Mouse (Mus musculus) spleen, adult 12 weeks (tissue): Measurements from ENCODE around the gene Tapbp.

Source experiments
- DNase-seq: peaks from one replicate; pipeline ENCODE4 v3.0.0; 2022; ENCODE audit warnings: low spot score

The Tapbp gene

DNA sequence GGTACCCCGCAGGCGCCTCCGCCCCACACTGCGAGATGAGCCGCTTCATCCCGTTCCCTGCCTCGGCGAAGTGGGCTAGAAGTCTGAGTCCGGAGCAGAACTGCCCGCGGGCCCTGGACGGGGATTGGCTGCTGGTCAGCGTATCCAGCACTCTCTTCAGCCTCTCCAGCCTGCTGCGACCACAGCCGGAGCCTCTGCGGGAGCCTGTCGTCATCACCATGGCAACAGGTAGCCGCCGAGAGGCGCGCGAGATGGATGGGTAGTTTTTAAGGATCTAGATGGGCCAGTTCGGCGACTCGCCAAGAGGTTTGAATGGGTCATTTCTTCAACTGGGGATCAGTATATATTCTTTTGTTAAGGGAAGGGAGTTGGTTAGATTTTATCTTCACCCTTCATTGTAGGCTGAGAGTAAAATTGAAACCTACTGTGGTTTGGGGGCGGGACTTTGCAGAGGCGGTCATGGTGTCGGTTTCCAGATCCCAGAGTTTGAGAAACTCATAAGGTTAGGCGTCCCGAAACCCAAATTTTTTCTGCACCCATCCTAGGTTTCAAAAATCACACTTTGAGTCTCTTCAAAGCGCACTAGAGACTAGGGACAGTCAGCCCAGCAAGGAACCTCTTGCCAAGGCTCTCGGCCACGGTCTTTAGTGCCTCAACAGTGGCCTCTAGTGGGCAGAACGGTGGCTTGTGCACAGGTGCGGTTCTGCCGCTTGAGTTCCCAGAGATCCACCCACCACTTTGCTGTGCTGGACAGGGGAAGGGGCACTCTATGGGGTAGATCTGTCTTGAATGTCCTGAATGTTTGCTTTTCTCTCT lies 4.8 kb downstream of the Tapbp start:
- peak; percentile 84 for DNase-seq

GRCm38 (mm10) chr17:33921361-33921760 lies 5.7 kb downstream of the Tapbp start:
- DNase-seq = no peak

- peak; percentile 48 for DNase-seq
These were observed 9.0 kb downstream of the Tapbp start for GRCm38 (mm10) chr17:33924577-33925283.

GRCm38 (mm10) chr17:33925406-33926116 lies 9.9 kb downstream of the Tapbp start:
- DNase-seq = no peak

GRCm38 (mm10) chr17:33926207-33926932 lies 10.7 kb downstream of the Tapbp start:
- DNase-seq = no peak

GRCm38 (mm10) chr17:33928251-33928947 lies 12.7 kb downstream of the Tapbp start:
- no peak for DNase-seq

DNA sequence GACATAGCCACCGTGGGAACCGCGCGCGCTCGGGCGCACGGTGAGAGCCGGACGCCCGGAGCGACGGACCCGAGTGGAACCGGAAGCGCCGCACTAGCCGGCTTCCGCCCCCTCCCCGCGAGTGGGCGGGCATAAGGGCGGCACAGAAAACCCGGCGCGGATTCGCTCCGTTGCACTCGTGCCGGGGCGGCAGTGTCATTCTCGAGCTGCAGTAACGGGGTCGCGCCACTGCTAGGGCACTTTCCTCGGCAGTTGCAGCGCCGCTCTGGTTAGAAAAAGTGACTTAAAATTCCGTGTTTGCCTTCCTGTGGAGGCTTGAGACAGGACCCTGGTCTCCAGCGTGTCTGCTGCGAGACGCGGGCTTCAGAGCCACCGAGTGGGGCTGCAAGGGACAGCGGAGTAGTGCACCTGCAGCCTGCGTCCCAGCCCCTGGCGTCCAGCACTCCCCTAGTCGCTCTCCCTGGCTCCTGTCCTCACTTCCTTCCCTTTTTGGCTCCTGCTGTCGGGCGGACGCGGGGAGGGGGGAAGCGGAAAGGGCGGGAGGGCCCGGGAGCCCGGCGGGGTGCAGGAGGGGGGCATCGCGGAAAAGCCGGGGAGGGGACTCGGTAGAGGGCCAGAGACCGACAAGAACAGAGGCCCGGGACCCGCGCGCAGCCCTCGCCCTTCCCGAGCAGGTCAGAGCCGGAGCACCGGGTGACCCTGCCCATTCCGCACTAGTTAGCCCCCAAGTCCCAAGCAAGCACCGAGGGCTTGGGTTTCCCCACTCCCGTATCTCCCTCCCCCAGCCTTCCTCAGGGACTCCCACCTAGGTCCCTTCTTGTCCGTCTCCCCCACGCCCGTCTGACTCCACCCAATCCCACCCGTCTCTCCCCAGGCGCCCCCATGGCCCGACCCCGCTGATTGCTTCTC lies 13.9 kb downstream of the Tapbp start, which contains the start of gene Rgl2:
Gene Rgl2 (plus strand): TSS at position 173 of the 909 bp plus-strand sequence.
- peak; percentile 95 for DNase-seq

GRCm38 (mm10) chr17:33930280-33931158 lies 14.8 kb downstream of the Tapbp start:
- DNase-seq = no peak

DNA sequence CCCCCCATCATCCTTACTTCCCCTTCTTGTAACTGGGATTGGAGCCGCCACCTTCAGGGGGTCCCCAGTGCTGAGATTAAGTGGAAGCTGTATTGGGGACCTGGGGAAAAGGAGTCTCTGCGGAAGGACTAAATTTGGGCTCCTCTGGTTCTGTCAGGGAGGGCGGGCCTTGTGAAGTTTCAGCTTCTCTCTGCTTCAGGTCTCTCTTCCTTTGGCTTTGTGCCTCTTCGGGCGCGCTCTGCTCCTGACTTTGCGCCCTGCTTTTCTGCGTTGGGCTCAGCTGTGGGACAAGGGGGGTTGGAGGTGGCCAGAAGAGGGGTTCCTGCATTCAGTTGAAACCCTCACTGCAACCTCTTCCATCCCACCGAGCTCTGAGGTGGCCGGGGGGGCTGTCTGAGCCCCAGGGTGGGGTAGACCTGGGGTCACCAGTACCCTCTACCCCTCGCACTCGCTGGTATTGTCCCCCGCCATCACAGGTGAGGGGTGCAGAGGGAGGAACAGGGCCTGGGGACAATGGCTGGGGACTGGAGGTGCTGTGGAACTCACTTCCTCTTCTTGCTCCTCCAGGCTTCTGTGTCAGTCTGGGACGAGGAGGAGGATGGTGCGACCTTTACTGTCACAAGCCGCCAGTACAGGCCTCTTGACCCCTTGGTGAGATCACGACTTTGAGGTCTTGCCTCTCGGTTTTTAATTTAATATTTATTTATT lies 15.6 kb downstream of the Tapbp start:
- DNase-seq = no peak

- no peak for DNase-seq
These were observed 16.2 kb downstream of the Tapbp start for GRCm38 (mm10) chr17:33931947-33932346.

DNA sequence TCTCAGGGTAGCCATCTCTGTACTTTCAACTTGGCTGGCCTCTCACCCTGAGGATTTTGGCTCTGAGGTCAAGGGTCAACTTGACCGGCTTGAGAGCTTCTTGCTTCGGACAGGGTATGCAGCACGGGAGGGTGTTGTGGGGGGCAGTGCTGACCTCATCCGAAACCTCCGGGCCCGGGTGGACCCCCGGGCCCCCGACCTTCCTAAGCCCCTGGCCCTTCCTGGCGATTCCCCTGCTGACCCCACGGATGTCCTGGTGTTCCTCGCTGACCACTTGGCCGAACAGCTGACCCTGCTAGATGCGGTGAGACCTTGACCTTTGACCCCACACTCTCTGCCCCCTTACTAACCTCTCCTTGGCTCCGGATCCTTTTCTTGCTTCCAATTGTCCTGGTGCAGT lies 16.7 kb downstream of the Tapbp start:
- no peak for DNase-seq

DNA sequence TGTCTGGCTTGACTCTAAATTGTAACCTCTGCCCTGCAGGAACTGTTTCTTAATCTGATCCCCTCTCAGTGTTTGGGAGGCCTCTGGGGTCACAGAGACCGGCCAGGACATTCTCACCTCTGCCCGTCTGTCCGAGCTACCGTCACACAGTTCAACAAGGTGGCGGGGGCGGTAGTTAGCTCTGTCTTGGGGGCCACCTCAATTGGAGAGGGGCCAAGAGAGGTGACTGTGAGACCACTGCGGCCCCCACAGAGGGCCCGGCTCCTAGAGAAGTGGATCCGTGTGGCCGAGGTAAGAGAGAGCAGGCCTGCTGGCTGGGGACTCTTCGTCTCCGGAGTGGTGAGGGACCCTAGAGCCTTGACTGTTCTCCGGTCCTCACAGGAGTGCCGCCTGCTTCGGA lies 17.3 kb downstream of the Tapbp start:
- DNase-seq = no peak

DNA sequence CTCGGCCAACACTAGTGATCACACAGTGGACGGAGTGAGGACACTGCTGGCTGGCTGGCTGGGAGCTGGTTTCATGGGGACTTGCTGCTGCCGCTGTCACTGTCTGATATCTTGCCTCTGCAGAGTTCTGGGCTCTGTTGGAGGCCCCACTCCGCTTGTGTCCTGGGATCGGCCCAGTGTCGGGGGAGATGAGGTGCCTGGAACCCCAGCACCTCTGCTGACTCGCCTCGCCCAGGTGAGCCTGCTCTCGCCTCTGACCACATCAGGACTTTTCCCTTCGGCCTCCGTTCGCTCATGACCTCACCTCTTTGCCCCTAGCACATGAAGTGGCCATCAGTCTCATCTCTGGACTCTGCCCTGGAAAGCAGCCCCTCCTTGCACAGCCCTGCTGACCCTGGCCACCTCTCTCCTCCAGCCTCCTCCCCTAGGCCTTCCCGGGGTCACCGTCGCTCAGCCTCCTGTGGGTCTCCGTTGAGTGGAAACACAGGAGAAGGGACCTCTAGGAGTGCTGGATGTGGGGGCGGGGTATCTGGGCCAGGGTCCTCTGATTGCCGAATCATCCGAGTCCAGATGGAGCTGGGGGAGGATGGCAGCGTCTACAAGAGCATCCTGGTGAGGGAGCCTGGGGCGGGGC lies 19.8 kb downstream of the Tapbp start:
- DNase-seq = no peak

GRCm38 (mm10) chr17:33936993-33937392 lies 21.3 kb downstream of the Tapbp start:
- no peak for DNase-seq

- DNase-seq = no peak
These were observed 23.1 kb downstream of the Tapbp start for GRCm38 (mm10) chr17:33938783-33939182.

DNA sequence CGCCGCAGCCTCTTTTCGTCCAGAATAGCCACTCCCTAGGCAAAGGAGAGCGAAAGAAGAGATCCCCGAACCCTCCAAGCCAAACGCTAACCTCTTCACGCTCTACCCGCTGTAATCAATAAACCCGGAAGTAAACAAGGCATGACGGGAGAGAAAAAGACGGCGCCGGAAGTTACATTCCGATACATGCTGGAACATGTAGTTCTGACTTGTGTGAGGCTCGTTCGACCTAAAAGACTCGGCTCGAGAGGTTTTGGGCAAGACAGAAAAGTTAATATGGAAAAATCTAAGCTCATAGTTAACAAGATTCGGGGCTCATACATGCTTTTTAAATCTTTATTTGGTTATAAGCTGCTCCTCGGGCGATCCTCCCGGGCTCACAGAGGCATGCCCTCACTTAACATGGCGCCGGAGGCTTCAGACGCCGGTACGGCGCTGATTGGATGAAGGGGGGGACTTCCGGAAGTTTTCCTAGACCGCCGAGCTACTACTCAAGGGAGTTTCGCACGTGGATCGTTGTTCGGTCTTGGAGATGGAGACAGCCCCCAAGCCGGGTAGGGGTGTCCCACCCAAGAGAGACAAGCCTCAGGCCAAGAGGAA lies 24.6 kb downstream of the Tapbp start, which contains the start of the genes Pfdn6 and Wdr46:
Gene Pfdn6 (minus strand): TSS at position 138 of the 600 bp plus-strand sequence.
Gene Wdr46 (plus strand): TSS at position 455 of the 600 bp plus-strand sequence.
- peak; percentile 85 for DNase-seq

- DNase-seq = no peak
These were observed 25.3 kb downstream of the Tapbp start for GRCm38 (mm10) chr17:33940981-33941380.
